Mouse (Mus musculus) midbrain, embryonic 12.5 days (tissue): Measurements from ENCODE around the gene Jak2. TPM values are rescaled to one million over a fixed set of nuclear protein-coding genes. Genes with fewer than 3 reads are reported as not detected.

Experiments used
- ATAC-seq: fragments of 200-750 bp; cut with Nextera tagmentation; 2 replicates; pipeline ENCODE4 v1.8.0; 2017; ENCODE audit warnings: low read depth, moderate TSS enrichment, moderate library complexity; ENCODE audit not compliant: low FRiP score
- H3K27ac ChIP-seq: fragments of 300-500 bp; sonication (generic); replicated peaks from 2 replicates; pipeline ENCODE4 v1.5.1; 2016; ENCODE audit warnings: mild to moderate bottlenecking
- H3K27me3 ChIP-seq: fragments of 300-500 bp; sonication (generic); 2 replicates; pipeline ENCODE4 v1.6.1; 2016; ENCODE audit warnings: mild to moderate bottlenecking
- H3K36me3 ChIP-seq: fragments of 300-500 bp; sonication (generic); 2 replicates; pipeline ENCODE4 v1.6.1; 2016
- H3K4me1 ChIP-seq: fragments of 300-500 bp; sonication (generic); 2 replicates; pipeline ENCODE4 v1.6.1; 2016
- H3K4me2 ChIP-seq: fragments of 300-500 bp; sonication (generic); replicated peaks from 2 replicates; pipeline ENCODE4 v1.6.1; 2016; ENCODE audit warnings: mild to moderate bottlenecking, moderate library complexity
- H3K4me3 ChIP-seq: fragments of 300-500 bp; sonication (generic); 2 replicates; pipeline ENCODE4 v1.5.1; 2016; ENCODE audit warnings: mild to moderate bottlenecking
- H3K9ac ChIP-seq: fragments of 300-500 bp; sonication (generic); replicated peaks from 2 replicates; pipeline ENCODE4 v1.6.1; 2016; ENCODE audit warnings: mild to moderate bottlenecking, moderate library complexity
- H3K9me3 ChIP-seq: fragments of 300-500 bp; sonication (generic); 2 replicates; pipeline ENCODE4 v1.6.1; 2016; ENCODE audit warnings: mild to moderate bottlenecking
- WGBS: fragments of 180-500 bp; shearing (Covaris S2); methylation state at CpG from one replicate; pipeline ENCODE4 v1.1.7; 2016; 5-methylcytosine and 5-hydroxymethylcytosine counted together
- polyA plus RNA-seq: library from polyadenylated mRNA; unstranded; fragments of >200 nt; fragmentation: Nextera tagmentation; extraction: Ambion mirVana; gene quantifications from 2 replicates; pipeline ENCODE4 v1.2.1, GENCODE M21; 2016

Gene Jak2
- polyA plus RNA-seq, 1 experiment from 2014 or later, result 16.6 TPM

- Histone ChIP-seq H3K4me1 (peaks cover 11% of the 10 kb centered on the region), H3K9ac (0 out of 2 replicates have a peak overlapping the region, but pooled peaks have one; percentile 11), H3K4me3 (no peak overlapping the region), H3K27ac (peak overlapping the region; percentile 49), H3K9me3 (no peaks in the 10 kb centered on the region), H3K36me3 (peaks cover 14% of the 10 kb centered on the region; the same call in 1 of the 2 replicates), H3K4me2 (peak overlapping the region; percentile 19; the same call in 1 of the 2 replicates), H3K27me3 (no peaks in the 10 kb centered on the region)
- WGBS, result 12% methylated on average over 7 of the region's 7 CpGs
- ATAC-seq, result peak; percentile 62; the same call in 1 of the 2 replicates
Observed at GRCm38 (mm10) chr19:29285451-29285869, 33.8 kb downstream of the Jak2 start.

- Histone ChIP-seq H3K36me3 (peaks cover 33% of the 10 kb centered on the region), H3K4me3 (no peak overlapping the region), H3K4me1 (peaks cover 11% of the 10 kb centered on the region), H3K9me3 (no peaks in the 10 kb centered on the region), H3K9ac (no peak overlapping the region), H3K27ac (no peak overlapping the region), H3K27me3 (no peaks in the 10 kb centered on the region), H3K4me2 (no peak overlapping the region)
- 64% methylated on average over 8 of the region's 8 CpGs for WGBS
- ATAC-seq, result no peak
Observed at GRCm38 (mm10) chr19:29287863-29288262, 36.2 kb downstream of the Jak2 start.

GRCm38 (mm10) chr19:29291532-29291931, 39.9 kb downstream of the Jak2 start:
- no peaks in the 10 kb centered on the region for H3K4me1 ChIP-seq
- 87% methylated on average over 14 of the region's 14 CpGs for WGBS
- no peak overlapping the region for H3K4me2 ChIP-seq
- ATAC-seq, result no peak
- no peak overlapping the region for H3K4me3 ChIP-seq
- no peaks in the 10 kb centered on the region for H3K27me3 ChIP-seq
- H3K36me3 ChIP-seq, result peaks cover 32% of the 10 kb centered on the region
- no peak overlapping the region for H3K27ac ChIP-seq
- H3K9ac ChIP-seq, result no peak overlapping the region
- no peaks in the 10 kb centered on the region for H3K9me3 ChIP-seq

GRCm38 (mm10) chr19:29292546-29292945, 40.9 kb downstream of the Jak2 start:
- H3K27me3 ChIP-seq, result no peaks in the 10 kb centered on the region
- H3K27ac ChIP-seq, result no peak overlapping the region
- H3K4me1 ChIP-seq, result no peaks in the 10 kb centered on the region
- no peak overlapping the region for H3K4me3 ChIP-seq
- H3K9me3 ChIP-seq, result no peaks in the 10 kb centered on the region
- no peak overlapping the region for H3K9ac ChIP-seq
- WGBS, result 87% methylated on average over 4 of the region's 4 CpGs
- no peak overlapping the region for H3K4me2 ChIP-seq
- peaks cover 32% of the 10 kb centered on the region for H3K36me3 ChIP-seq
- no peak for ATAC-seq

- no peak overlapping the region for H3K4me2 ChIP-seq
- no peaks in the 10 kb centered on the region for H3K9me3 ChIP-seq
- no peak overlapping the region for H3K27ac ChIP-seq
- H3K27me3 ChIP-seq, result no peaks in the 10 kb centered on the region
- H3K4me3 ChIP-seq, result no peak overlapping the region
- no peak for ATAC-seq
- WGBS, result 80% methylated on average over 2 of the region's 2 CpGs
- no peak overlapping the region for H3K9ac ChIP-seq
- peaks cover 39% of the 10 kb centered on the region for H3K36me3 ChIP-seq
- H3K4me1 ChIP-seq, result no peaks in the 10 kb centered on the region
Observed at GRCm38 (mm10) chr19:29294756-29295155, 43.1 kb downstream of the Jak2 start.

- Histone ChIP-seq H3K4me2 (no peak overlapping the region), H3K9me3 (no peaks in the 10 kb centered on the region), H3K4me1 (no peaks in the 10 kb centered on the region), H3K27me3 (no peaks in the 10 kb centered on the region), H3K4me3 (no peak overlapping the region), H3K36me3 (peaks cover 44% of the 10 kb centered on the region), H3K9ac (no peak overlapping the region), H3K27ac (no peak overlapping the region)
- ATAC-seq, result no peak
Observed at GRCm38 (mm10) chr19:29296166-29296565, 44.5 kb downstream of the Jak2 start.

- Histone ChIP-seq H3K4me1 (no peaks in the 10 kb centered on the region), H3K4me3 (no peak overlapping the region), H3K9me3 (no peaks in the 10 kb centered on the region), H3K9ac (no peak overlapping the region), H3K36me3 (peaks cover 38% of the 10 kb centered on the region), H3K4me2 (no peak overlapping the region), H3K27me3 (no peaks in the 10 kb centered on the region), H3K27ac (no peak overlapping the region)
- 97% methylated on average over 1 of the region's 1 CpGs for WGBS
- no peak for ATAC-seq
Observed at GRCm38 (mm10) chr19:29297366-29297765, 45.7 kb downstream of the Jak2 start.

GRCm38 (mm10) chr19:29300919-29301318, 49.3 kb downstream of the Jak2 start:
- no peak for ATAC-seq
- Histone ChIP-seq H3K9ac (no peak overlapping the region), H3K4me1 (0 out of 2 replicates have a peak, but pooled peaks cover 4% of the 10 kb centered on the region), H3K27me3 (no peaks in the 10 kb centered on the region), H3K4me3 (no peak overlapping the region), H3K36me3 (peaks cover 40% of the 10 kb centered on the region), H3K27ac (no peak overlapping the region), H3K9me3 (no peaks in the 10 kb centered on the region), H3K4me2 (no peak overlapping the region)
- 93% methylated on average over 13 of the region's 13 CpGs for WGBS

- 94% methylated on average over 2 of the region's 2 CpGs for WGBS
- 0 out of 2 replicates have a peak, but pooled peaks cover 4% of the 10 kb centered on the region for H3K4me1 ChIP-seq
- no peaks in the 10 kb centered on the region for H3K9me3 ChIP-seq
- peaks cover 39% of the 10 kb centered on the region for H3K36me3 ChIP-seq
- no peak overlapping the region for H3K9ac ChIP-seq
- H3K27me3 ChIP-seq, result no peaks in the 10 kb centered on the region
- no peak for ATAC-seq
- H3K4me2 ChIP-seq, result no peak overlapping the region
- no peak overlapping the region for H3K4me3 ChIP-seq
- no peak overlapping the region for H3K27ac ChIP-seq
Observed at GRCm38 (mm10) chr19:29302119-29302518, 50.5 kb downstream of the Jak2 start.

GRCm38 (mm10) chr19:29308832-29309231, 57.2 kb downstream of the Jak2 start:
- no peak overlapping the region for H3K27ac ChIP-seq
- ATAC-seq, result no peak
- H3K9ac ChIP-seq, result no peak overlapping the region
- no peaks in the 10 kb centered on the region for H3K27me3 ChIP-seq
- H3K36me3 ChIP-seq, result peaks cover 32% of the 10 kb centered on the region
- H3K9me3 ChIP-seq, result no peaks in the 10 kb centered on the region
- H3K4me3 ChIP-seq, result no peak overlapping the region
- no peaks in the 10 kb centered on the region for H3K4me1 ChIP-seq
- no peak overlapping the region for H3K4me2 ChIP-seq

- H3K9me3 ChIP-seq, result peaks cover 11% of the 10 kb centered on the region; the same call in 1 of the 2 replicates
Observed at GRCm38 (mm10) chr19:29311791-29312190, 60.2 kb downstream of the Jak2 start.

GRCm38 (mm10) chr19:29312661-29313060, 61.0 kb downstream of the Jak2 start:
- 71% methylated on average over 7 of the region's 7 CpGs for WGBS
- no peaks in the 10 kb centered on the region for H3K4me1 ChIP-seq
- no peak overlapping the region for H3K27ac ChIP-seq
- H3K4me3 ChIP-seq, result no peak overlapping the region
- no peak overlapping the region for H3K4me2 ChIP-seq
- no peak overlapping the region for H3K9ac ChIP-seq
- H3K27me3 ChIP-seq, result no peaks in the 10 kb centered on the region
- H3K36me3 ChIP-seq, result peaks cover 31% of the 10 kb centered on the region
- ATAC-seq, result no peak
- peaks cover 11% of the 10 kb centered on the region; the same call in 1 of the 2 replicates for H3K9me3 ChIP-seq

More at GRCm38 (mm10) chr19:29311791-29312190, 60.2 kb downstream of the Jak2 start:
- Histone ChIP-seq H3K27ac (no peak overlapping the region), H3K36me3 (peaks cover 31% of the 10 kb centered on the region), H3K9ac (no peak overlapping the region), H3K4me3 (no peak overlapping the region), H3K27me3 (no peaks in the 10 kb centered on the region), H3K4me2 (no peak overlapping the region), H3K4me1 (no peaks in the 10 kb centered on the region)
- 96% methylated on average over 8 of the region's 8 CpGs for WGBS
- no peak for ATAC-seq

- no peak for ATAC-seq
- Histone ChIP-seq H3K9me3 (no peaks in the 10 kb centered on the region), H3K4me2 (no peak overlapping the region), H3K9ac (no peak overlapping the region), H3K4me3 (no peak overlapping the region), H3K27me3 (peaks cover 11% of the 10 kb centered on the region), H3K27ac (no peak overlapping the region), H3K36me3 (no peaks in the 10 kb centered on the region), H3K4me1 (0 out of 2 replicates have a peak, but pooled peaks cover 2% of the 10 kb centered on the region)
- 85% methylated on average over 8 of the region's 8 CpGs for WGBS
Observed at GRCm38 (mm10) chr19:29323416-29324049, 71.9 kb downstream of the Jak2 start.
